Mouse (Mus musculus) right cerebral cortex, postnatal 25 days (tissue): ENCODE measurements at regions not wholly inside any gene's neighbourhood (a gene's known extent, or its start where the extent isn't known, plus 50 kb on each side); places are given as distances from the start of the nearest gene placed in this dataset.
A peak's percentile ranks its signal among the peaks of the same experiment; 100 is the strongest.

Source experiments
- DNase-seq: peaks from one replicate; pipeline ENCODE4 v3.0.0; 2022

DNA sequence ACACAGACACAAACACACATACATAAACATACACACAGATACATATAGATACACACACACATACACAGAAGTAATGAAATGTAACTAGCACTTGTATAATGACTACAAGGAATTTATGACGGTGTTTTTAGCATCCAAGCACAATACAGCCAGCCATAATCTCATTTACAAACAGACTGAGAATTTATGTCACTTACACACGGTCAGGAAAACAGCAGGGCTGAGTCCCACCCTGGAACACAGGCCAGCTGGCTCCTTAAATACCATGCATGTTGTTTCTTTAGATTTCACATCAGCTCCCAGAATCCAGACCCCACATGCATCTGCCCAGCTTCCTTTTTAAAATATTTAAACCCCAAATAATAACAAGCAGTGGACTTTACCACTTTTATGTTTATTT, 123.1 kb upstream of the Clnk start:
- no peak for DNase-seq

DNA sequence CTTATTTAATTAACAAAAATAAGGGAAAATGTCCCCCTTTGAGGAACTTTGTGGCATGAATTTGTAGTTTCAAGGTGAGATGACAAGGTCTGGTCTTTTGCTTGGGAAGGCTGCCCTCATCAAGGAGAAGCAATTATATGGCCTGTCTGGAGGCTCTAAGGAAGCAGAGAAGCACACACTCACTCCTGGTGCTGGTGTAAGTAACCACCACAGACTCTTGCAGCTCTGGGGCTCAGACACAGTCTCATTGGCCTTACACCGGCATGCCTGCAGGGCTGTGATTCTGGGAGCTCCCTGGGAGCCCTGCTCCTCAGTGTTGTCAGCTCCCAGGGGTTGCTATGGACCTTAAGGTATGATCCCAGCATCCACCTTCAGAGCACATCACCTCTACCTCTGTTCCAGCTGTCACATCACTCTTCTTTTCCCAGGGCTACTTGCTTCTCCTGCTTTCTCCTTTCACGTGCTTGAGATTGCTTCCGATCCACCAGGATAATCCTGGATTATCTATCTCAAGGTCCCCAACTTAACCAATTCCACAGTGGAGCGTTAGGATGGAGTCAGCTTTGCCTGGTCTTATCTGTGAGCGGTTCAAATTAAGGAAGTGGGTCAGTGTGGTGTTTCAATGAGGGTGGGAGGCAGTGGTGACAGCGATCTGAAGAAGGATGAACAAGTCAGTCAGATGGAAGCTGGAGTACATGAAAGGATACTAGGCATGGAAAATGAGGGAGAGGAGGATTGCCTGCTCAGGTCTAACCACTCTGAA, 96.0 kb upstream of the Clnk start:
- no peak for DNase-seq

DNA sequence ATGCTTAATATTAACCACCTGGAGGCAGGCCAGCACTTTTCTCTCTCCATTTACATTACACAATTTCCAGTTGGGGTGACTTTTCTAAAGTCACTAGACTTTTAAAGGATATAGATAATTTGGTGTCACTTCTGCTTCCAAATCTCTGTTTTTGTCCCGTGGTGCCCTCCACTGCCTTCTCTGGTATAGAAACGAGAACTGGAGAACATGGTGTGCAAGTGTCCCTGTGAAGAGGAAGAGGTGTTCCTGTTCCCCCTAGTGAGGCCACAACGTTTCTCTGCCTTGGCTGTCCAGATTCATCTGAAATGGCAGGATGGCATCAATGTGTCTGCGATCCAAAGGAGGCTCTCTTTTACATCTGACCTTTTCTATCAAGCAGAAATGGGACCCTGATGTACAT, 93.9 kb upstream of the Clnk start:
- no peak for DNase-seq

DNA sequence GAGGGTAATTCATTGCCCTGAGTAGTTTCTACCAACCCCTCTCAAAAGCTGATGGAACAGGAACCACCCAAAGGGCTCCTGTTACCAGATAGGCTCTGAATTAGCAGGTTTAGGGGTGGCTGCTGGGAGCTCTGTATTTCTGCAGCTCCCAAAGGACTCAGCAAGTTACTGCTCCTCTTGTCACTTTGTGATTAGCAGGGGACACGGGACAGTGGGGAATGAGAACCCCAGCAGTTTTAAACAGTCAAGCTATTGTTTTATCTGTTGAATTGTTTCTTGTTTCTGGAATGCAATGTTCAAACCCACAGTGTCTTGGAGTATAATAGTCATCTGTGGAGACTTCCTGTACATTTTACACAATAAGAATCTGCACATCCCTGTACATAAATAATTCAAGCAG, 90.4 kb upstream of the Clnk start:
- DNase-seq = no peak

DNA sequence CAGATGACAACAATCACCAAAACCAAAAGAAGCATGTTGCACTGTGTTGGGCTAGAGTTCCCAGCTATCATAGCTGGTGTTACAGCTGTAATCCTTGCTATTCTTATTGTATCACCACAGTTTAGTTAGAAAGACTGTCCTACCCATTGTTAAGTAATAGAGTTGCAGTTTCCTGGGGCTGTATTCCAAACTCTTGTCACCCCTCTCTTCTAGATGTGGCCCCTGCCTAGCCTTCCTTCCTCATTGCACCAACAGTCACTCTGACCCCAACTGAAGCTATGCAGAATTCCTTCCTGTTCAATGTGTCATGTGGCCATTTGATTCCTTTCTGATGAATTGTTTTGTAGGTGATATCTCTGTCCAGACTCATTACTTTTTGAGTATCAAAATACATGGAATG, 87.8 kb upstream of the Clnk start:
- DNase-seq = no peak

DNA sequence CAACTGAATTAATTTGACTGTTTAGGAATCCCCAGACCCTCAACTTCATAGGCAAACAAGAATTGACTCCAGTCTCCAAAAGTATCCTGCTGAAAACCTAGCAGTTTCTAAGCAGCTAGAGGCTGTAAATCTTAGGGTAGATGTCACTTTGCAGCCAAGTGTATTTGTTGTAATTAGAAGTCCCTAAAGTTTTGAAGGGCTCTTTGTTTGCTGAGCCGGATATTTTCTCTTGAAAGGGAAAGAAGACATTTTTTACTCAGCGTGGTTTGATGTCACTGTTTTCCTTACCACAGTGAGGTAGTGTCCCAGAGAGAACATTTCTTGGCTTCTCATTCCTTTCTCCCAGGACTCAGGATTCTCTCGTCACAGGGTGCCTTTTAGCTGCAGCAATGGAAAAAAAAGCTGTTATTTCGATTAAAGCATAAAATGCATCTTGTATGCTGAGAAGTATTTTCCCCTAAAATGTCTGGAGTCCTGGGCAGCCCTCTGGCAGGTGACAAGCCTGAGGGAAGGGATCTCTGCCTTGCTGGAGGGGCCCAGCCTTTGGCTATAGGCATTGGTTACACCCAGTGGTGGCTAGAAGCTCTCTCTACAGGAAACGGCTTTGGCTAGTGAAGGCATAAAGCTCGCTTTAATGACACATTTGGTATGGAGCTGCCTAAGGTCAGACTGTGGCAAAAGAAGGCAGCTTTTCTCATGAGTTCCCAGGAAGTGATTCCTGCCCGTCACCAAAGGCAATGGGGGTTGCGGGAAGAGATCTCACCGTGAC, 74.1 kb upstream of the Clnk start:
- DNase-seq = no peak

DNA sequence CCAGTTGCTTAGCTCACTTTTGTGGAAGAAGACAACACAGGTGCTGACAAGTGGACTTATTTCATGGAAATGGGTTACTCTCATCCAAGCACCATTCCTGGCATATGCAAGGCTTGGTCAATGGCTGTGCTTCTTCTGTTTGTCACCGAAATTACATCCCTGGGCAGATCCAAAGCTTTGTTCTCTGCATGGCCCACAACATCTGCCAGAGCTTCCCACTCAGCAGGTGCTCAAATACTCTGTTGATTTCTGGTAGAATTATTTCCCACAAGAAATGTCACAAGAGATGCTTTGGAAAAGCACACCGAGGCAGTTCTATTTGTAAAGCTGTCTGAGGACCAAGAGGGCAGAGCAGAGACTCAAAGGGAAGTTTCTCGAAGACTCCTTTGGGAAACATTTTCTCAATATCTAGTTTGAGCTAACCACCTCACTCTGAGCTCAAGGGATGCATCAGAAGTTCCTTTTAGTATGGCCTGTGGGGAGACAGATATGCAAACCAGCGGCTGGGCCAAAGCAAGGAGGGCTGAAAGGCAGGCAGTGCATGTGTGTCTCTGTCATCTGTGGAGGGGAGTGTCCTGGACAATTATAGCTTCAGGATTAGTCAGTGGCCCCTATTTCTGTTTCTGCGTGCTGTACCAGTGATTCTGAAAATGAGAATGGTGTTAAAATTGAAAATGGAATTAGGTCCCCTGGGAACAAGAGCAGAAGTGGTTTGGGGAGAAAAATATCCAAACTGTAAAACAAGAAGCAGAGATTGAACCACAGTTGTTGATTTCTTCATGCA, 69.5 kb upstream of the Clnk start:
- DNase-seq = peak; percentile 37

DNA sequence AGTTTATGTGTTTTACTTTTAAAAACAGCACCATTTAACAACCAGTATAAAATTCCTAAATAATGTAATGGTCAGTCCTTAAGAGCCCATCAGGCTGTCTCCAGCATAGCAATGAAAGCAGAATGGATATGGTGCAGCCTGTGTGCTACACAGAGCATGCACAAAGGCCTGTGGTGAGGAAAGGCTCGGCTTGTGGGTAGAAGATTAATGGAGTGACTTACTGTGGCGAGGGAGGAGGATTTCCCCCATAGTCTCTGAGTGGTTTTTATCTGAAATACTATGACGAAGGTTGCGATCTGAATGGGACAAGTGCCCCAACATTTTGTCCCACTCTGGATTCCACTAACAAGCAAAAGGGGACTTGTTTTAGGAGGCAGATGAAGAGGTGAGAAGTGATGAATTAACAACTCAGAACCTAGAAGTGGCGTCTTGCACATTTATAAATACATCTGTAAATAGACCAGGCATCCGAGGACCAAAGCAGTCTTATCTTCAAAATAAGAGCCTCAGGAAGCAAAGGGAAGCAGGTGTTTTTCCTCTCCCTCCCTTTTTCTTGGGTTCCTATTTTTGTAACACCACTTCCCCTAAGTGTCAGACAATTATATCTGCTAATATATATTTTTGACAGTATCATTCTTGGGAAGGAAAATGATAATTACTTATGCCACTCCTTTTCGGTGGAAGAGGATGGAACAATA, 55.9 kb upstream of the Clnk start:
- DNase-seq = no peak

DNA sequence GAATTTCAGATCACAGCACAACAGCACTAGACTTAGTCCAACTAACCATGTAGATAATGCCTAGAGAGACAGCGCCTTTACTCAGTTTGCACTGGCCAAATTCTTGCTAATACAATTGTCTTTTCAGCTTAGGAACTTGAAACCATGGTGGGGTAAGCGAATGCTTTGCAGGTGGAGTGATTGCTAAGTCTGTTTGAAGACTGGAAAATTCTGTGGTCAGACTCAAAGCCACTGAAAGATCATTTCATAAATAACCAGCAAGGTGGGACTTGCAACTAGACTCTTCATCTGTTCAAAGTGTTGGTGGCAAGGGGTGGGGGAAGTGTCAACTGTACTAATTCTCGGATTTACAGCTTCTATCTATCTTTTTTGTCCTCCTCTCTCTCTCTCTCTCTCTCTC, 50.4 kb upstream of the Clnk start:
- DNase-seq = no peak
